Mouse (Mus musculus) CH12.LX (cell line): ENCODE results near the gene Mpl. TPM values are rescaled to one million over a fixed set of nuclear protein-coding genes. Genes with fewer than 3 reads are reported as not detected.

ENCODE experiments used
- DNase-seq: peaks from one replicate; pipeline ENCODE4 v3.0.0-alpha.2; 2013; ENCODE audit errors: extremely low read depth
- H3K27ac ChIP-seq: 2 replicates; pipeline ENCODE4 v1.5.1; 2012; ENCODE audit warnings: low read depth, mild to moderate bottlenecking, control low read depth, moderate library complexity; ENCODE audit not compliant: insufficient read depth
- H3K27me3 ChIP-seq: replicated peaks from 2 replicates; pipeline ENCODE3; 2012; ENCODE audit warnings: inconsistent platforms
- H3K36me3 ChIP-seq, 2 experiments: replicated peaks in 1 of 2; 2 replicates each; pipeline versions ENCODE3 to v1.6.1; 2012; ENCODE audit warnings: inconsistent platforms in 1 of 2, low read length in 1 of 2, mild to moderate bottlenecking in 1 of 2, mixed read lengths in 1 of 2, moderate library complexity in 1 of 2; ENCODE audit not compliant: control insufficient read depth in 1 of 2, insufficient read depth in 1 of 2
- H3K4me1 ChIP-seq, 2 experiments: 2 replicates each; pipeline ENCODE4 v1.6.1; 2012; ENCODE audit warnings: inconsistent platforms in 1 of 2, moderate library complexity in 1 of 2; ENCODE audit not compliant: insufficient read depth in 2 of 2, control insufficient read depth in 1 of 2
- H3K4me2 ChIP-seq: 2 replicates; pipeline ENCODE4 v1.6.1; 2012; ENCODE audit warnings: low read depth, mild to moderate bottlenecking, control low read depth; ENCODE audit not compliant: poor library complexity, insufficient read depth, severe bottlenecking
- H3K4me3 ChIP-seq, 3 experiments: fragments of 150-350 bp in 1 of 3; sonication (generic) in 1 of 3; replicated peaks in 1 of 3; 2 replicates each; pipeline versions ENCODE3 to v1.5.1; 2011 to 2012; ENCODE audit warnings: low read depth in 2 of 3, low read length in 2 of 3, mild to moderate bottlenecking in 2 of 3, moderate library complexity in 2 of 3, control low read depth in 1 of 3, improper control_type of control experiment in 1 of 3, inconsistent platforms in 1 of 3, mixed read lengths in 1 of 3; ENCODE audit not compliant: poor library complexity in 1 of 3
- H3K79me2 ChIP-seq: replicated peaks from 2 replicates; pipeline ENCODE4 v1.6.1; 2012; ENCODE audit warnings: mild to moderate bottlenecking, moderate library complexity; ENCODE audit not compliant: control insufficient read depth, poor library complexity, insufficient read depth, severe bottlenecking; ENCODE audit errors: extremely low read depth
- H3K9ac ChIP-seq: 2 replicates; pipeline ENCODE4 v1.6.1; 2012; ENCODE audit warnings: low read depth, mild to moderate bottlenecking, control low read depth, moderate library complexity; ENCODE audit not compliant: insufficient read depth
- H3K9me3 ChIP-seq: replicated peaks from 2 replicates; pipeline ENCODE3; 2012; ENCODE audit warnings: low read length, inconsistent platforms, mixed read lengths
- CHD1 ChIP-seq: IDR thresholded peaks from 2 replicates; pipeline ENCODE4 v1.6.1; 2012; ENCODE audit warnings: low read depth, low read length, improper control_type of control experiment, inconsistent platforms
- CHD2 ChIP-seq: IDR thresholded peaks from 2 replicates; pipeline ENCODE4 v1.6.1; 2011; ENCODE audit warnings: low read length, improper control_type of control experiment
- ETS1 ChIP-seq: conservative IDR thresholded peaks from 2 replicates; pipeline ENCODE4 v1.6.1; 2012; ENCODE audit warnings: low read depth, mild to moderate bottlenecking, inconsistent platforms, low read length, improper control_type of control experiment, moderate library complexity
- JUN ChIP-seq: IDR thresholded peaks from 2 replicates; pipeline ENCODE4 v1.6.1; 2011; ENCODE audit warnings: low read depth, mild to moderate bottlenecking, low read length, improper control_type of control experiment, moderate library complexity; ENCODE audit not compliant: insufficient read depth
- KAT2A ChIP-seq: IDR thresholded peaks from 2 replicates; pipeline ENCODE4 v1.6.1; 2012; ENCODE audit warnings: low read length, improper control_type of control experiment, inconsistent platforms; ENCODE audit not compliant: insufficient replicate concordance
- MAX ChIP-seq: IDR thresholded peaks from 2 replicates; pipeline ENCODE4 v1.6.1; 2011; ENCODE audit warnings: low read length, improper control_type of control experiment
- MAZ ChIP-seq: IDR thresholded peaks from 2 replicates; pipeline ENCODE4 v1.6.1; 2012; ENCODE audit warnings: low read depth, mild to moderate bottlenecking, inconsistent platforms, low read length, improper control_type of control experiment, moderate library complexity
- MEF2A ChIP-seq: IDR thresholded peaks from 2 replicates; pipeline ENCODE4 v1.6.1; 2014; ENCODE audit warnings: low read depth, mild to moderate bottlenecking, inconsistent platforms, low read length, improper control_type of control experiment, borderline replicate concordance
- NELFE ChIP-seq: IDR thresholded peaks from 2 replicates; pipeline ENCODE4 v1.6.1; 2011; ENCODE audit warnings: low read depth, low read length, improper control_type of control experiment
- NRF1 ChIP-seq: IDR thresholded peaks from 2 replicates; pipeline ENCODE4 v1.6.1; 2014; ENCODE audit warnings: low read depth, mild to moderate bottlenecking, inconsistent platforms, low read length, improper control_type of control experiment, moderate library complexity
- PAX5 ChIP-seq: IDR thresholded peaks from 2 replicates; pipeline ENCODE4 v1.6.1; 2012; ENCODE audit warnings: low read length, inconsistent platforms, mixed read lengths
- POLR2A ChIP-seq: IDR thresholded peaks from 2 replicates; pipeline ENCODE4 v1.6.1; 2011; ENCODE audit warnings: low read depth, mild to moderate bottlenecking, improper control_type of control experiment, low read length
- RAD21 ChIP-seq: IDR thresholded peaks from 2 replicates; pipeline ENCODE4 v1.6.1; 2011; ENCODE audit warnings: low read depth, mild to moderate bottlenecking, low read length, improper control_type of control experiment, moderate library complexity
- RCOR1 ChIP-seq: conservative IDR thresholded peaks from 2 replicates; pipeline ENCODE4 v1.6.1; 2012; ENCODE audit warnings: low read depth, mild to moderate bottlenecking, inconsistent platforms, low read length, improper control_type of control experiment
- SMC3 ChIP-seq: IDR thresholded peaks from 2 replicates; pipeline ENCODE4 v1.6.1; 2011; ENCODE audit warnings: low read depth, low read length, improper control_type of control experiment
- TCF12 ChIP-seq: IDR thresholded peaks from 2 replicates; pipeline ENCODE4 v1.6.1; 2014; ENCODE audit warnings: low read depth, mild to moderate bottlenecking, inconsistent platforms, low read length, improper control_type of control experiment
- UBTF ChIP-seq: IDR thresholded peaks from 2 replicates; pipeline ENCODE4 v1.6.1; 2012; ENCODE audit warnings: low read depth, mild to moderate bottlenecking, inconsistent platforms, low read length, improper control_type of control experiment, moderate library complexity
- USF1 ChIP-seq: IDR thresholded peaks from 2 replicates; pipeline ENCODE4 v1.6.1; 2014; ENCODE audit warnings: low read depth, mild to moderate bottlenecking, inconsistent platforms, low read length, improper control_type of control experiment
- USF2 ChIP-seq: conservative IDR thresholded peaks from 2 replicates; pipeline ENCODE4 v1.6.1; 2011; ENCODE audit warnings: low read depth, low read length, improper control_type of control experiment
- ZC3H11A ChIP-seq: IDR thresholded peaks from 2 replicates; pipeline ENCODE4 v1.6.1; 2012; ENCODE audit warnings: low read depth, mild to moderate bottlenecking, inconsistent platforms, low read length, improper control_type of control experiment
- ZKSCAN1 ChIP-seq: IDR thresholded peaks from 2 replicates; pipeline ENCODE4 v1.6.1; 2012; ENCODE audit warnings: low read depth, inconsistent platforms, low read length, improper control_type of control experiment, borderline replicate concordance
- ZMIZ1 ChIP-seq: IDR thresholded peaks from 2 replicates; pipeline ENCODE4 v1.6.1; 2012; ENCODE audit warnings: low read depth, mild to moderate bottlenecking, inconsistent platforms, low read length, improper control_type of control experiment
- ZNF384 ChIP-seq: IDR thresholded peaks from 2 replicates; pipeline ENCODE4 v1.6.1; 2012; ENCODE audit warnings: low read depth, low read length, improper control_type of control experiment, inconsistent platforms
- dilution Hi-C: fragments of 300-500 bp; cut with MboI; formaldehyde crosslinking; loops from 2 replicates; pipeline ENCODE4 v1.14.3; 2020; ENCODE audit warnings: low sequenced_read_pairs; ENCODE audit not compliant: extremely low pct_unique_long_range_greater_than_20kb, extremely low pct_ligation_motif_present
- in situ Hi-C: fragments of 300-500 bp; cut with MboI; formaldehyde crosslinking; loops from 3 replicates; pipeline ENCODE4 v1.14.3; 2019; ENCODE audit warnings: low sequenced_read_pairs, low pct_ligation_motif_present, low pct_unique_long_range_greater_than_20kb, mixed read lengths
- polyA plus RNA-seq: library from polyadenylated mRNA; unstranded; fragments of >175 nt; gene quantifications from 2 replicates; pipeline ENCODE4 v1.2.1, GENCODE M21; 2012; ENCODE audit warnings: low read depth; ENCODE audit not compliant: insufficient read length
- total RNA-seq, 2 experiments: library from RNA; depleted of rRNA; stranded (reverse); fragments of 300-350 nt in 1 of 2; fragments of >200 nt in 1 of 2; gene quantifications; 2 replicates each; pipeline ENCODE4 v1.2.3; 2012 to 2014

Mpl gene
- total and polyA plus RNA-seq, 3 experiments, result not detected

DNA sequence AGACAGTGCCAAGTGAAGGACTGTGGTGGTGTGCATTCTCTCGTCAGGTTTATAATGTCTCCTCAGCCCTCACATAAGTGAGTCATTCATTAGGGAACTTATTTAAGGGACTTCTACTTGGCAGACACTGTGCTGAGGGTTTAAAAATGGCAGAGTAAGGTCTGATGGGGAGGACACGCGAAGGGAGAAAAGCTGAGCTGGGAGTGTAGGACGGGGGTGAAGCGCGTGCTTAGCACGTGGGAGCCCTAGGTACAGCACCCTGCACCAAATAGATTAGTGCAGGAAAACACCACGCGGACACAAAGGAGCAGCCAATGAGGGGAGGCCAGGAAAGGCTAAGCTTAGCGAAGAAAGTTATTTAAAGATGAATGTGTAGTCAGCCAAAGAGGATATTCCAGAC lies 12.2 kb downstream of the Mpl start:
- Histone ChIP-seq H3K36me3 (no peaks in the 10 kb centered on the region), H3K4me1 (peaks cover 0 to 6% of the 10 kb centered on the region in 2 experiments; a peak in 1 of 4 replicates), H3K9me3 (no peaks in the 10 kb centered on the region), H3K9ac (no peak overlapping the region), H3K4me2 (no peak overlapping the region), H3K79me2 (no peaks in the 10 kb centered on the region), H3K4me3 (no peak overlapping the region), H3K27ac (no peak overlapping the region), H3K27me3 (peaks cover 72% of the 10 kb centered on the region)
- DNase-seq, result no peak
- dilution Hi-C loops, result no loop called here
- no peak for TF ChIP-seq SMC3
- TF ChIP-seq NRF1, result no peak
- TF ChIP-seq ZNF384, result no peak
- no peak for TF ChIP-seq TCF12
- in situ Hi-C loops, result no loop called here

- TF ChIP-seq MAZ (0 out of 2 replicates have a peak, but pooled peaks have one; percentile 10), ZC3H11A (no peak)
- TF ChIP-seq, all 38 proteins: peak for 1
- Histone ChIP-seq H3K4me1 (peaks cover 8 to 37% of the 10 kb centered on the region in 2 experiments), H3K4me2 (peak overlapping the region; percentile 51; the same call in 1 of the 2 replicates), H3K79me2 (peaks cover 25% of the 10 kb centered on the region), H3K27ac (no peak overlapping the region), H3K9me3 (no peaks in the 10 kb centered on the region), H3K36me3 (peaks cover 31 to 35% of the 10 kb centered on the region in 2 experiments), H3K27me3 (peaks cover 19% of the 10 kb centered on the region), H3K9ac (peak overlapping the region; percentile 76), H3K4me3 (peak overlapping the region; percentile 42 to 91 (median 61))
- in situ Hi-C loops, result no loop called here
- dilution Hi-C loops, result no loop called here
- DNase-seq, result no peak
Measured at GRCm38 (mm10) chr4:118437829-118438253, 19.5 kb downstream of the Mpl start.

- Histone ChIP-seq H3K27me3 (peaks cover 11% of the 10 kb centered on the region), H3K9ac (peak within 1 kb of the TSS; percentile 76), H3K9me3 (no peaks in the 10 kb centered on the region), H3K4me1 (peaks cover 8 to 38% of the 10 kb centered on the region in 2 experiments), H3K79me2 (peaks cover 25% of the 10 kb centered on the region), H3K4me2 (peak within 1 kb of the TSS; percentile 65), H3K27ac (peak within 1 kb of the TSS; percentile 45; the same call in 1 of the 2 replicates), H3K4me3 (peak within 1 kb of the TSS; percentile 69 to 91 (median 77)), H3K36me3 (peaks cover 38 to 43% of the 10 kb centered on the region in 2 experiments)
- peak; percentile 97 for DNase-seq
- in situ Hi-C loops, result no loop called here
- dilution Hi-C loops, result no loop called here
- TF ChIP-seq ZNF384 (no peak), KAT2A (peak; percentile 59; the same call in 1 of the 2 replicates), SMC3 (no peak), MAX (peak; percentile 93), RAD21 (no peak), POLR2A (peak; percentile 93), RCOR1 (no peak), USF1 (no peak), PAX5 (no peak), ZMIZ1 (peak; percentile 93), UBTF (0 out of 2 replicates have a peak, but pooled peaks have one; percentile 46), USF2 (no peak), JUN (no peak), CHD1 (no peak), MEF2A (peak; percentile 46; the same call in 1 of the 2 replicates), ZKSCAN1 (no peak), MAZ (0 out of 2 replicates have a peak, but pooled peaks have one; percentile 27), CHD2 (peak; percentile 99), ETS1 (no peak), NELFE (peak; percentile 78)
Measured at GRCm38 (mm10) chr4:118436820-118437603, 20.3 kb downstream of the Mpl start, which contains the start of gene Cdc20. Cdc20 (minus strand) TSS chr4:118437352.
